Mouse (Mus musculus): ENCODE results near the gene Sfrp5.

DNA sequence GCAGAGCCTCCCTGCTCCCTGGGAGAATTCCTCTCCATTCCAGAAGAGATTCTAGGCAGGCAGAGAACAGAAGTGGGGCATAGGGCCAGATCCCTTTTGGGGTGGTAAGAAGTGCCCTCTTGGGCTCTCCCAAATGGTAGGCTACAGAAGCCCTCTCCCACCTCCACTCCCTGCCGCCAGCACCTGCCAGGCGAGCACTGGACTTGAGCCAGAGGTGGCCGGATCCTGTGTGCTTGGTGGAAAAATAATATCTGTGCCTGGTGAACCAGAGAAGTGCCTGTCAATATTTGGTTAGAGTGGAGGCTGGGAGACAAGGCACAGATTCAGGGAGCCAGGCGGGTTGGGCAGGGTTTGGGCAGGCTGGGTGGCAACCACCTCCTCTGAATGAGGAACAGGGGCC, 5.7 kb downstream of the Sfrp5 start:
- TF ChIP-seq CTCF (IDR thresholded peaks at IDR 0.05; ENCODE audit: low read depth) (no peak), EP300 (IDR thresholded peaks at IDR 0.05; ENCODE audit: low read depth) (no peak)

All from liver, postnatal 0 days (tissue).